Mouse (Mus musculus) spleen, adult 2 months (tissue): ENCODE data around the gene Synpr. TPM values are rescaled to one million over a fixed set of nuclear protein-coding genes. Genes with fewer than 3 reads are reported as not detected.

ENCODE experiments used
- DNase-seq, 2 experiments: peaks; one replicate each; pipeline versions ENCODE4 v3.0.0 to v3.0.0-alpha.2; 2012 to 2021; ENCODE audit warnings: low spot score in 2 of 2, low read depth in 1 of 2
- H3K27ac ChIP-seq: fragments of 200-500 bp; 2 replicates; pipeline ENCODE4 v1.5.1; 2012; ENCODE audit warnings: low read length, inconsistent platforms; ENCODE audit not compliant: insufficient read depth
- H3K27me3 ChIP-seq: fragments of 200-500 bp; 2 replicates; pipeline ENCODE4 v1.6.1; 2012; ENCODE audit warnings: mild to moderate bottlenecking, moderate library complexity, low read length, inconsistent platforms; ENCODE audit not compliant: control insufficient read depth, insufficient read depth
- H3K36me3 ChIP-seq: fragments of 200-500 bp; 2 replicates; pipeline ENCODE4 v1.6.1; 2012; ENCODE audit warnings: mild to moderate bottlenecking, low read length, inconsistent platforms; ENCODE audit not compliant: control insufficient read depth, insufficient read depth
- H3K4me1 ChIP-seq: fragments of 200-500 bp; 2 replicates; pipeline ENCODE4 v1.6.1; 2011; ENCODE audit warnings: inconsistent platforms; ENCODE audit not compliant: control insufficient read depth, insufficient read depth, insufficient read length
- H3K4me3 ChIP-seq: fragments of 200-500 bp; 2 replicates; pipeline ENCODE4 v1.5.1; 2011; ENCODE audit warnings: mild to moderate bottlenecking, inconsistent platforms; ENCODE audit not compliant: insufficient read depth, insufficient read length; ENCODE audit errors: extremely low read depth
- CTCF ChIP-seq: fragments of 200-500 bp; IDR thresholded peaks from 2 replicates; pipeline ENCODE4 v1.5.1; 2011; ENCODE audit warnings: mild to moderate bottlenecking, inconsistent platforms; ENCODE audit not compliant: insufficient read depth, insufficient read length, insufficient replicate concordance; ENCODE audit errors: extremely low read depth
- POLR2A ChIP-seq: fragments of 200-500 bp; IDR thresholded peaks from 2 replicates; pipeline ENCODE4 v1.6.1; 2011; ENCODE audit warnings: low read depth, low read length, inconsistent platforms
- WGBS: fragments of 180-500 bp; shearing (Covaris S2); methylation state at CpG from one replicate; pipeline ENCODE4 v1.1.7; 2018; 5-methylcytosine and 5-hydroxymethylcytosine counted together
- polyA plus RNA-seq: library from polyadenylated mRNA; depleted of rRNA; stranded (reverse); fragments of >200 nt; gene quantifications from 2 replicates; pipeline ENCODE4 v1.2.3, GENCODE M21; 2012

Synpr gene
- polyA plus RNA-seq, 1 experiment, result not detected

DNA sequence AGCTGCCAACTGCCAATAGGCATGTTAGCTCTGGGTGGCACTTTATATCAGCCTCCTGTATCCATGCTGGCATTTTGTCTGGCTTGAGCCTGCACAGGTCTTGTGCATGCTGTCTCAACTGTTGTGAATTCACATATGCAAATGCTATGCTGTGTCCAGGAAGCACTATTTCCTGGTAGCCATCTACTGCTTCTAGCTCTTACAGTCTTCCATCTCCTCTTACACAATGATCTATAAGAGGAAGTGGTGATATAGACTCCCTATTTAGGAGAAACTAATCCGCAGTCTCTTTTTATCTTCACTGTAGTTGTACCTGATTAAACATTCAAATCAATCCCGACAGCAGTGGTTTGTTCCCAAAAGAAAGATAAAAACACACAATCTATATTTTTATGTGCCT, 43.9 kb downstream of the Synpr start:
- no peak for TF ChIP-seq CTCF
- TF ChIP-seq POLR2A, result no peak
- Histone ChIP-seq H3K4me3 (no peak overlapping the region), H3K4me1 (no peaks in the 10 kb centered on the region), H3K27me3 (no peaks in the 10 kb centered on the region), H3K27ac (no peak overlapping the region), H3K36me3 (no peaks in the 10 kb centered on the region)
- WGBS, result 62% methylated on average over 2 of the region's 2 CpGs
- DNase-seq, result no peak

DNA sequence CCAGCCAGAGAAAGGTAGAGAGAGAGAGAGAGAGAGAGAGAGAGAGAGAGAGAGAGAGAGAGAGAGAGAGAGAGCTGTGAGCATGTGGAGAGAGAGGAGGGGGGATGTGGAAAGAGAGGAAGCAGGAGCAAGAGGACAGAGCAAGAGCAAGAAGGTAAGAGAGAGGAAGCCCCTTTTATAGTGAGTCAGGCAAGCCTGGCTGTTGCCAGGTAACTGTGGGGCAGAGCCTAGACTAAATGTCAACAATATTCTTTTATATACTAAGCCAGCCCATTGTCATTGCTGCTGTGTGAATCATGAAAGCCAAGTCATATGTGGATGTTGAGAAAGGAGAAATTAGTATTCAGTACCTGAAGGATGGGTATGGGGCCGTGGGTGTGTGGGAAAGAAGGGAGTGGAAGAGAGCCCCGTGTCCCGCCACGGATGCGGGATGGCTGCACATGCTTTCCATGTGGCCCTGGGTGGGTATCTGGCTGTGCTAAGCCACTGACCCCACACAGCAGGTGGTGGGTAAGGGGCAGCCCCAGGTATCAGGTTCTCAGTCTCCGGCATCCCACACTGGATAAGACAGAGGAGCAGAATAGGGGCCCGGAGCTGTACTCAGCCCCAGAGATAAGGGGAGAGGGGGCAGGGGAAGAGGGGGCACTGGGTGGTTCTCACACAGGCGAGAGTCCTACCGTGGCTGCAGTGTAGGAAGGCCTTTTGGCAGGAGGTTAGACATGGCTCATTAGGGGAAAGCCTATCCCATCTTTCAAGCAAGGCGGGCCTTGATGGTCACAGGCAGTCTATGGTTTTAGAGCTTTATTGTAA, 48.1 kb downstream of the Synpr start:
- no peak for DNase-seq
- 83% methylated on average over 10 of the region's 10 CpGs for WGBS
- H3K27me3 ChIP-seq, result no peaks in the 10 kb centered on the region
- H3K27ac ChIP-seq, result no peak overlapping the region
- no peaks in the 10 kb centered on the region for H3K4me1 ChIP-seq
- H3K36me3 ChIP-seq, result no peaks in the 10 kb centered on the region
- H3K4me3 ChIP-seq, result no peak overlapping the region
- TF ChIP-seq POLR2A (no peak), CTCF (no peak)

DNA sequence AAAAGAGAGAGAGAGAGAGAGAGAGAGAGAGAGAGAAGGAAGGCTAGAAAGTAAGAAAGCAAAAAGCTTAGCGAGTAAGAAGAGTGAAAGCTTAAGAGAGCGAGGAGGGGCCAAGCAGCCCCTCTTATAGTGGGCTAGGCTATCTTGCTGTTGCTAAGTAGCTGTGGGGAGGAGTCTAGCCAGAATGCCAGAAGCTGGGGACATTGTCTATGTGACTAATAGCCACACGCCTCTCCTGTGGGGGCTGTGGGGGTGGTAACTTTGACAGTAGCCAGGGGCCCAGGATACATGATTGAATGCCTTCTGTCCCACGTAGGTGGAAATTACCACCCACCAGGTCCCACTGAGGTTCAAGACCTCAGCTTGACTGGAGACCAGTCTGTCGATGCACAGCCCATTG, 48.8 kb downstream of the Synpr start:
- H3K27me3 ChIP-seq, result no peaks in the 10 kb centered on the region
- 77% methylated on average over 5 of the region's 5 CpGs for WGBS
- no peaks in the 10 kb centered on the region for H3K36me3 ChIP-seq
- DNase-seq, result no peak
- H3K27ac ChIP-seq, result no peak overlapping the region
- TF ChIP-seq POLR2A (no peak), CTCF (no peak)
- no peaks in the 10 kb centered on the region for H3K4me1 ChIP-seq
- H3K4me3 ChIP-seq, result no peak overlapping the region

DNA sequence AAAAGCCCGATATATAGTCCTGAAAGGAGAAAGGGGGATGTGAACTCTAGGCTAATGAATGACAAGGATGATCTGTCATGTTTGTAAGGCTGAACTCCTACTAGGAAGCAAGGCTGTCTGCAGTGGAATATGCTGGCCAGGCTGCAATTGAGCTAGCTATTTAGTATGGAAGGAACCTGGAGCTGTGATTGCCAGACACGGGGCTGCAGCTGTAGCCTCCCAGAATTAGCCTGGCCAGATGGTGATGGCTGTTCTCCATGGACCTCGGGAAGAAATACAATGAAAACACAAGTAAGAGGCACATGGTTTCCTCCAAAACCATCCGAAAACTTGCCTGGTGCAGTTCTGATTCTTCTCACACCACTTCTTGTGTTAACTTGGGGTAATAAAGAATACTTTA, 51.6 kb downstream of the Synpr start:
- Histone ChIP-seq H3K27ac (no peak overlapping the region), H3K27me3 (no peaks in the 10 kb centered on the region), H3K36me3 (no peaks in the 10 kb centered on the region), H3K4me1 (no peaks in the 10 kb centered on the region), H3K4me3 (no peak overlapping the region)
- no peak for DNase-seq
- WGBS, result 72% methylated on average over 4 of the region's 4 CpGs
- TF ChIP-seq POLR2A (no peak), CTCF (no peak)

DNA sequence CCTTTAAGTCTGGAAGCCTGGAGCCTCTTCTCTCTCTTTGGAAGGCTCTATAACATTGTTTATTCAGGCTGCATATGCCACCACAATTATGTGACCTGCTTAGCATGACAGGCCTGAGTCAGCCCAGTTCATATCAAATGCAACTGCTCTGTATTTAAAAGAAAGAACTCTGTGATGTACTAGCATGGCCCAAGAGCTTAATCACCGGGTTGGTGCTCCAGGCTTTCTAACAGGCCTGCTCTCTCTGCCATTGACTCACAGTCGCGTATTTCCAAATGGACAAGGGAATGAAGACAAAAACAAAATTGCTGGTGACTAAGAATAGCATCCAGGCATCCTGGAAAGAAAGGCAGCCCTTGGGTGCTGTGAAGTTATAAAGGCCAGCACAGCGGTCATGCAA, 56.1 kb downstream of the Synpr start:
- no peak overlapping the region for H3K27ac ChIP-seq
- no peak overlapping the region for H3K4me3 ChIP-seq
- H3K4me1 ChIP-seq, result no peaks in the 10 kb centered on the region
- no peaks in the 10 kb centered on the region for H3K36me3 ChIP-seq
- DNase-seq, result no peak
- no peak for TF ChIP-seq POLR2A
- TF ChIP-seq CTCF, result no peak
- 93% methylated on average over 4 of the region's 4 CpGs for WGBS
- no peaks in the 10 kb centered on the region for H3K27me3 ChIP-seq

DNA sequence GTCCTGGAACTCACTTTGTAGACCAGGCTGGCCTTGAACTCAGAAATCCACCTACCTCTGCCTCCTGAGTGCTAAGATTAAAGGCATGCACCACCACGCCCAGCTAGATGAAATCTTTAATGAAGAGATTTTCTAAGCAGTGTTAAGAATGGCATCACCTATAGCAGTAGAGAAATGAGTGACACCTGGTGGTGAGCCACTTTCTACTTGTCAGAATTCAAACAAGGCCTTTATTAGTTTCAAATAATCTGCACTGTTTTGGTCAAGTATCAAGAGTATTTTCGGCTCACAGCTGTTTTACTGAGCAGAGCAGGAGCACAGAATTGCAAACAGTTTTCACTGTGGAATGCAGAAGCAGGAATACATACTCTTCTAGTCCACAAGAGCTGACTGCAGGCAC, 59.7 kb downstream of the Synpr start:
- no peak for DNase-seq
- 73% methylated on average over 2 of the region's 2 CpGs for WGBS
- TF ChIP-seq POLR2A (no peak), CTCF (no peak)
- H3K36me3 ChIP-seq, result no peaks in the 10 kb centered on the region
- no peak overlapping the region for H3K4me3 ChIP-seq
- no peak overlapping the region for H3K27ac ChIP-seq
- H3K4me1 ChIP-seq, result no peaks in the 10 kb centered on the region
- no peaks in the 10 kb centered on the region for H3K27me3 ChIP-seq

DNA sequence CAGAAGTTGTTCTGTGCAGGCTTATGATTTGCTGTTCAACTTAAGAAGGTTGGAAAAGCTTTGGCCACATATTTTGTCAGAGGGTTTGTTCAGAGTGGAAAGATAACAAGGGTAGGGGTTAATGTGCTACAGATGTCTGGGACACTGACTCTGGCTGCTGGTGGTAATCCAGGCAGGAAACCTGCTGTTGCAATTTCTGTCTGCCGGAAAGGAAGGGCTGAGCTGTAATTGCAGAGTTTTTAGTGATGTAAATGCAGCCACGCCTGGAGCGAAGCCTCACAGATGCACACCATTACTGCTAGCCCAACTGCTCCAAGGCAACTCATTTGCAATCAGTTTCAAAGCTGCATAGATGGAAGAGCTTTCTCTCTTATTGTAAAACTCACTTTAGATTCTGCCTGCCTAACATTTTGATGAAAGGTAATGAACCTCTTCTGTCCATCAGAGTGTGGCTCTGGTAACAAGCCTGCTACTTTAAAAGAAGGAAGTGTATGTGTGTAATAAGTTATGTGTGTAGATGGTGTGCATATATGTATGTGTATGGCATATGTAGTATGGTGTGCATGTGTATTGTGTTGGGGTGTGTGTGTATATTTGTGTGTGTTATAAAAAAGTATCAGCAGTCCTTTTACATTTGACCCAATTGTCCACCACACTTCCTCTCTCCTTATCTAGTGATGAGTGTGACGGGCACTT, 64.7 kb downstream of the Synpr start:
- no peak overlapping the region for H3K27ac ChIP-seq
- H3K36me3 ChIP-seq, result no peaks in the 10 kb centered on the region
- 59% methylated on average over 4 of the region's 4 CpGs for WGBS
- no peak overlapping the region for H3K4me3 ChIP-seq
- H3K27me3 ChIP-seq, result no peaks in the 10 kb centered on the region
- no peak for TF ChIP-seq POLR2A
- no peak for TF ChIP-seq CTCF
- no peaks in the 10 kb centered on the region for H3K4me1 ChIP-seq
- no peak for DNase-seq
